Mouse (Mus musculus) CD4-positive, CD25-positive, alpha-beta regulatory T cell, adult 4 months (primary cell): ENCODE data around the gene Actl6a. TPM values are rescaled to one million over a fixed set of nuclear protein-coding genes. Genes with fewer than 3 reads are reported as not detected.
"Not testable (repeated sequence)": the region's sequence is repeated elsewhere in the genome, so short reads cannot be mapped to it uniquely, and the experiment has no call there.

Experiments used
- ATAC-seq: one replicate; pipeline ENCODE4 v1.8.0; 2017
- polyA plus RNA-seq, 2 experiments: library from polyadenylated mRNA; unstranded; fragments of 100-300 nt; shearing (Covaris generic); gene quantifications; one replicate each; pipeline ENCODE4 v1.2.1; 2017

Actl6a gene
- polyA plus RNA-seq, 2 experiments from 2014 or later, result 85.8 to 96.2 TPM

GRCm38 (mm10) chr3:32694737-32695582, 11.1 kb upstream of the Actl6a start:
- ATAC-seq, result no peak

- no peak for ATAC-seq
These were observed 10.5 kb upstream of the Actl6a start for GRCm38 (mm10) chr3:32695583-32695980.

GRCm38 (mm10) chr3:32698228-32698863, 7.8 kb upstream of the Actl6a start:
- ATAC-seq, result peak; percentile 86

- ATAC-seq, result not testable (repeated sequence)
These were observed 2.1 kb upstream of the Actl6a start for GRCm38 (mm10) chr3:32704021-32704420.

GRCm38 (mm10) chr3:32704632-32705031, 1.5 kb upstream of the Actl6a start:
- ATAC-seq, result not testable (repeated sequence)

GRCm38 (mm10) chr3:32708052-32708367, 1.9 kb downstream of the Actl6a start:
- no peak for ATAC-seq

GRCm38 (mm10) chr3:32708368-32709231, 2.5 kb downstream of the Actl6a start:
- peak; percentile 93 for ATAC-seq

- peak; percentile 2 for ATAC-seq
These were observed 3.3 kb downstream of the Actl6a start for GRCm38 (mm10) chr3:32709388-32709787.

- no peak for ATAC-seq
These were observed 7.6 kb downstream of the Actl6a start for GRCm38 (mm10) chr3:32713711-32714110.

- ATAC-seq, result not testable (repeated sequence)
These were observed 11.3 kb downstream of the Actl6a start for GRCm38 (mm10) chr3:32717403-32717802.

GRCm38 (mm10) chr3:32718271-32718670, 12.2 kb downstream of the Actl6a start:
- no peak for ATAC-seq

GRCm38 (mm10) chr3:32724191-32724590, 18.1 kb downstream of the Actl6a start:
- no peak for ATAC-seq

- ATAC-seq, result no peak
These were observed 19.9 kb downstream of the Actl6a start for GRCm38 (mm10) chr3:32725951-32726350.

GRCm38 (mm10) chr3:32727861-32728260, 21.8 kb downstream of the Actl6a start:
- ATAC-seq, result no peak

GRCm38 (mm10) chr3:32736244-32737171, 30.4 kb downstream of the Actl6a start, which contains the start of gene Ndufb5:
Ndufb5 (plus strand) TSS chr3:32736990.
- peak; percentile 93 for ATAC-seq

GRCm38 (mm10) chr3:32737172-32737655, 31.1 kb downstream of the Actl6a start, which contains the start of gene Mrpl47:
Mrpl47 (minus strand) TSS chr3:32737605.
- ATAC-seq, result no peak

GRCm38 (mm10) chr3:32738549-32738948, 32.5 kb downstream of the Actl6a start:
- no peak for ATAC-seq

- ATAC-seq, result no peak
These were observed 36.2 kb downstream of the Actl6a start for GRCm38 (mm10) chr3:32742276-32742780.

- no peak for ATAC-seq
These were observed 38.9 kb downstream of the Actl6a start for GRCm38 (mm10) chr3:32745001-32745400.

- not testable (repeated sequence) for ATAC-seq
These were observed 39.3 kb downstream of the Actl6a start for GRCm38 (mm10) chr3:32745426-32745825.

- ATAC-seq, result no peak
These were observed 42.3 kb downstream of the Actl6a start for GRCm38 (mm10) chr3:32748384-32748783.
